Mouse (Mus musculus) liver (tissue): ENCODE results near the gene Ttll10.

Experiments used
- DNase-seq: peaks from one replicate; pipeline ENCODE4 v3.0.0-alpha.2; 2020; ENCODE audit warnings: mixed read lengths

Ttll10 gene

GRCm38 (mm10) chr4:156023520-156023919 lies 35.7 kb downstream of the Ttll10 start:
- no peak for DNase-seq

- no peak for DNase-seq
Observed at GRCm38 (mm10) chr4:156021942-156022419, 37.2 kb downstream of the Ttll10 start.

- DNase-seq = no peak
Observed at GRCm38 (mm10) chr4:156021381-156021780, 37.8 kb downstream of the Ttll10 start.

- DNase-seq = no peak
Observed at GRCm38 (mm10) chr4:156019771-156020170, 39.4 kb downstream of the Ttll10 start.

GRCm38 (mm10) chr4:156014436-156014835 lies 44.8 kb downstream of the Ttll10 start:
- DNase-seq = no peak

GRCm38 (mm10) chr4:156013637-156014036 lies 45.6 kb downstream of the Ttll10 start, which contains the start of gene Tnfrsf4:
Tnfrsf4 (plus strand) TSS chr4:156013843.
- DNase-seq = no peak

- no peak for DNase-seq
Observed at GRCm38 (mm10) chr4:156008369-156008768, 50.8 kb downstream of the Ttll10 start.

- no peak for DNase-seq
Observed at GRCm38 (mm10) chr4:156004109-156004508, 55.1 kb downstream of the Ttll10 start.

GRCm38 (mm10) chr4:155993606-155994005 lies 65.6 kb downstream of the Ttll10 start:
- peak; percentile 17 for DNase-seq

- peak; percentile 94 for DNase-seq
Observed at GRCm38 (mm10) chr4:155992906-155993547, 66.2 kb downstream of the Ttll10 start.

GRCm38 (mm10) chr4:155992241-155992905 lies 66.8 kb downstream of the Ttll10 start, which contains the start of the genes B3galt6 and Sdf4:
B3galt6 (minus strand) TSS chr4:155992649.
Sdf4 (plus strand) TSS chr4:155992872.
- DNase-seq = peak; percentile 92

- no peak for DNase-seq
Observed at GRCm38 (mm10) chr4:155991908-155992230, 67.3 kb downstream of the Ttll10 start.

GRCm38 (mm10) chr4:155991211-155991907 lies 67.9 kb downstream of the Ttll10 start:
- DNase-seq = peak; percentile 61
